Mouse (Mus musculus) granulocyte monocyte progenitor cell, adult 5-6 weeks (primary cell): ENCODE results near the gene Dll1. TPM values are rescaled to one million over a fixed set of nuclear protein-coding genes. Genes with fewer than 3 reads are reported as not detected.

ENCODE experiments used
- ATAC-seq: replicated peaks from 2 replicates; pipeline ENCODE4 v1.8.0; 2016; ENCODE audit warnings: mild to moderate bottlenecking, moderate TSS enrichment, inconsistent platforms; ENCODE audit not compliant: poor library complexity, severe bottlenecking
- total RNA-seq, 2 experiments: library from RNA; stranded (forward) in 1 of 2; stranded (reverse) in 1 of 2; fragments of 200-712, 200-1000 nt in 1 of 2; fragments of >200 nt in 1 of 2; fragmentation: Nextera tagmentation in 1 of 2; gene quantifications; 2 replicates each; pipeline ENCODE4 v1.2.3; 2014 to 2017

Dll1 gene
- not detected in 2 replicates for total RNA-seq (2014; fragmentation: Nextera tagmentation)
- total RNA-seq (2017), result 0.26 TPM in 1 of 2 replicates, not detected in the other

DNA sequence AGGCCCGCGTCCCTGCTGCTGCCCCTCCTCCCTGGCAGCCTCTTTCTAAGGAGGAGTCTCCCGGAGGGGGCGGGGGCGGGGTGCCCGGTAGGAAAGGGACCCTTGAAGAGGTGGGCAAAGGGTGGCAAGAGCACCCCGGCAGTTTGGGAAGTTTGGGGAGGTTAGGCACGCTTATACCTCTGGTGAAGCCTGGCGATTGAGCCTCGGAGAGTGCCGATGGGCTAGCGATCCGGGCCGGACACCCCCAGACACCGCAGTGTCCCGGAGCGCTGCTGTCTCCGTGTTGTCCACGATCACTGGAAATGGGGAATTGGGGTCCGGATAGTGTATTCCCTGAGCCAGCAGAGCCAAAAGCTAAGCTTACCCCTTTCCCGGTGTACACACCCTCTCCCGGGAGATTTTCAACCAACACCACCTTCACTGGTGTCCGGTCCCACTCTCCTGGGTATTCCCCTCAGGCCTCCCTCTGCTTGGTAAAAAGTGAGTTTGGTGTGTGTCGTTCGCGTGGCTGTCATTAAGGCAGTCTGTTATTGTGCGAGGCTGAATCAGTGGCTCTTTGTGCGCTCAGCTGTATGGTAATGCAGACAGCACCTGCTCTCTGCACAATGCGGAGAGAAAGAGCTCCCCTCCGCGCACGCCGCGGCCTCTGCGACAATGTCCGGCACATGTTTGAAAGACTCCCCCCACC is at the start of gene Dll1:
TSS of gene Dll1 (minus strand) at position 379 of the 688 bp plus-strand sequence.
- ATAC-seq, result peak; percentile 9; the same call in 1 of the 2 replicates

DNA sequence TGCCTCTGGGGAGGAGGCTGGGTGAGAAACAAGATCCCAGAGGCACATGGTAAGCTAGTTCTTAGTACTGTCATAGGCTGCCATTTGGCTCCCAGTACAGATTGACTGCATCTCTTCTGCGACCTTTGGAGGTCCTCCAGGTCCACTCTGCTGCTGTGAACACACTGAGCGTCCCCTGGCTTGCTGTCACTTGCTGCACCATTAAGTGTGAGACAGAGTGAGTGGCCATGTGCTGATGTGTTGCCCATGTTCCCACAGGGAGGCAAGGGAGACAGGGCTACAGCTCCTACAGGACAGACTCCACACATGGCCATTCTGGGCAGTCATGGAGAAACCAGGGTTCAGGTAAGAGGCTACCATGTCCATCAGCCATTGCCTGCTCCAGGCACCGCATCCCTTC is 49.3 kb upstream of the Dll1 start:
- ATAC-seq, result no peak

DNA sequence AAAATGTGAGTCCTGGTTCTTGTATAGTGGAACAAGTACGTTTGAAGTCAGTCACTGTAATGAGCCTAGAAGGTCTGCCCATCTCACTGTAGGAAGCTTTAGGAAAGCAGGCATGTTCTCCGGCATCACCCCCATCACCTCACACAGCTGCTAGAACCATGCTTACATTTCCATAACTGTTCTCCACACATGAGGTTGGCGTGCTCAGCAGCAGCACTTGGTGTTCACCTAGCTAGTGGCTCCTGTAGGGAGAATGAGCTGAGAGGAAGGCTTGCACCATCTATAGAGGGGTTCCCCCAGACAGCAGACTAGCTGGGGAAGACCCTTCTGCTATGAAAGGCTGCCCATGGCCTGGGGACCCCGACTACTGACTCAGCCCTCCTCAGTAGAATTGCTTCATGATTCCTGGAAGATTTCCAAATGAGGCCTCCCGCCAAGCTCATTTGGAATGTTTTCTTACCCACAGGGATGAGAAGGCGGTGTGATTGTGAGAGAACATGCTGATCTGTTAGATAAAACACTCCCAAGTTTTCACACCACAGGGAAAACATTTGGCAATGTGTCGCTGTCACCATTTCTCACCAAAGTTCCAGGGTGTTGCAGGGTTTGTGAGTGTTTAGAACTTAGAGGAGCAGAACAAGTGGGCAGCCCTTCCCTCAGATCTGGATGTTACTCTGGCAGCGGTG is 46.6 kb upstream of the Dll1 start:
- ATAC-seq, result no peak

DNA sequence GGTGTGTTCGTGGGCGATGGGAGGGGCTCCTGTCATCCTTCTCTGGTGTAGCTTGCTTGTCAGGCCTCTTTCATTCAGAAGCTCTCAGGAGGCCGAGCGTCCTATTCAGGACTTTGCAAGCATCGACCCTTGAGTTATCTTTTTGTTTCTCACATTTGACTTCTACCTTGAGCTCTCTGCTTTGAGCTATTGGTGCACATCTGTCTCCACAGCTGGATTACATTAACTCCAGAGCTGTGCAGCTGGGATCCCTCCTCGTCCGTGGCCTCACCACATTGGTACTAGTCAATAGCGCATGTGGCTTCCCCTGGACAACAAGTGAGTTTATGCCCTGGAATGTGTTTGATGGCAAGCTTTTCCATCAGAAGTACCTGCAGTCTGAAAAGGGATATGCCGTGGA is 46.0 kb upstream of the Dll1 start:
- no peak for ATAC-seq

DNA sequence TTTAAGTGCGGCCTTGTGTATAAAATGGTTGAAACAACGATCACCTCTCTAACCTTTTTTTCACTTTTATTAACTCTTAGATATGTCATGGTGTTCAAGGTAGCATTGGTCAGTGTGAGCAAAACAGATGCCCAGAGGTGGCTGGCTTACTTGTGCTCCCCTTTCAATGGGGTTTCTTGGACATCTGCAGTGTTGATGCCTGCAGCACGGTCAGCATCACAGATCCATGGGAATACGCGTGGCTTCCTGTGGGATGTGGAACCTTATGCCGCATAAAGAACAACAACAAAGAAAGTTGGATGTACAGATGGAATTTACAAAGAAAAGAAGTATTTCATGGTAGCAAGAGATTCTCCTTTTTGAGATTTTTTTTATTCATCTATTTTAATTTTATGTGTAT is 44.8 kb upstream of the Dll1 start:
- ATAC-seq, result no peak

DNA sequence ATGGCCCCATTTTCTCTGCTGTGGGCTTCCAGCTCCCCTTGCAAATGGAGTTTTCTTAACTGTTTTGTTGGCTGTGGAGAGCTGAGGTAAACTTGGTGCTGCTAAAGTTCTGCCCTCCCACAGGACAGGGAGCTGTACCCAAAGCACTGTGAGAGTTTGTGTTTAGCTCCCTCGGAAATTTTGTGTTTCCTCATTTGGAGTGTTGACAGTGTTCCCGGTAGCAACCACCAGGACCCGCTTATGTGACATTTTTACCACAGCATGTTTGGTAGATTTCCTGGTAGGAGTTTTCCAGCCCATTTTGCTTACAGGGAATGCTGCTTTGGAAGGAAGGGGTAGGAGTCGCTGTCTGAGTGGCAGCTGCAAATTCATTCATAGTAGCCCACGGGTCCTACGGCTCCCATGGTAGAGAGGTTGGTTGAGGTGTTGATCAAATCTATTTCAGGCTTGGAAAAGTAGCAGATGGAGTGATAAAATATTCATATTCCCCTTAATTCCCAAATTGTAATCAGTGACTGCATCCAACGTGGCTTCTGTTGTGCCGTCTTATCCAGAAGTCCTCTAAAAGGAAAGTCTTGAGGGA is 43.4 kb upstream of the Dll1 start:
- no peak for ATAC-seq

DNA sequence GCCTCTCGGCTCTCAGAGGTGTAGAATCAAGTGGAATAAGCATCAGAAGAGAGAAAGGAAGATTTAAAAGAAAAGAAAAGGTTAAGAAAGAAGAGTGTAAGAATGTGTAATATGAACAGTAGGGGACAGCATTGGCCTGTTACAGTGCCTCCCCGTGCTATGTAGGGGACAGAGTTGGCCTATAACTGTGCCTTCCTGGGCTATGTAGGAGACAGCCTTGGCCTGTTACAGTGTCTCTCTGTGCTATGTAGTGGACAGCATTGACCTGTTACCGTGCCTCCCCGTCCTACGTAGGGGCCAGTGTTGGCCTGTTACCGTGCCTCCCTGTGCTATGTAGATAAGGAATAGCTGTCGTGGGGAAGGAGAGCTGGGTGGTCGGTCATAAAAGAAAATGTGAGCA is 42.9 kb upstream of the Dll1 start:
- ATAC-seq, result peak; percentile 56

DNA sequence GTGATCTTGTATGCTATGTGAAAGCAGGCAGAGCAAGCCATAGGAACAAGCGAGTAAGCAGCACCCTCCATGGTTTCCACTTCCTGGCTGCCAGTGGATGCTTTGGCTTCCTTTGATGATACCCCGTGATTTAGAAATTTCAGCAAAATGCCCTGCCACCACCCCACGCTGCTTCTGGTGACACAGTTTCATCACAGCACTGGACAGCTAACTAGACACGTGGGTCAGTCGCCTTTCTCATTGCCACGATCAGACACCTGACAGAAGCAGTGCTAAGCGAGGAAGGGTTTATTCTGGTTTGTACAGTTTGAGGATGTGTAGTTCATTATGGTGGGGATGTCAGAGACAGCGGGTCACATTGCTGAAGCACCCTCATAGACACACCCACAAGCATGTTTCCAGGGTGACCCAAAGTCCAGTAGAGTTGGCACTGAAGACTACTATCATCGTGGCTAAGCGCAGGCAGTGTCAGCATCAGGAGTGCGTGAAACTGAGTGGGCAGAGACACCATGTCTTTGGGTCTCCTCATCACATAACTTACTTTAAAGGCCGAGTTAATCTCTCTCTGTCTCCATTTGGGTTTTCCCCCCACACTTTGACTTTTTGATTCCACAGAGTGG is 40.0 kb upstream of the Dll1 start:
- no peak for ATAC-seq

DNA sequence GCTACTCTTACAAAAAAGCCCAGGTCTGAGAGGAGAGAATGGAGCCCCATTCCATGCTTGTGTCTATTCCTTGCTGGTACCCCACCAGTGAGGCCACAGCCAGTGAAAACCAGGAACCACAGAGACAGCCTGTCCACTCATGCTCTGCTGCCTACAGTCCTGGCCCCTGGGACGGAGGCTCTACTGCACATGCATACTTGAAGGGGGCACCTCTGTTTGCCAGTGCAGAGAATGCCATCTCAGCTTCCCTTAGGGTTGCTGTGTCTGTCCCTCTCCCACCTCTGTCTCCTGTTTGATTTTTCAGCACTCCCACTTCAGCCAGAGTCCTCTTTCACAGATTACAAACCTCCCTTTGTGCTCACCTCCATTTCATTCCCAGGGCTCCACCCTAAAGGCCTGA is 34.2 kb upstream of the Dll1 start:
- no peak for ATAC-seq

DNA sequence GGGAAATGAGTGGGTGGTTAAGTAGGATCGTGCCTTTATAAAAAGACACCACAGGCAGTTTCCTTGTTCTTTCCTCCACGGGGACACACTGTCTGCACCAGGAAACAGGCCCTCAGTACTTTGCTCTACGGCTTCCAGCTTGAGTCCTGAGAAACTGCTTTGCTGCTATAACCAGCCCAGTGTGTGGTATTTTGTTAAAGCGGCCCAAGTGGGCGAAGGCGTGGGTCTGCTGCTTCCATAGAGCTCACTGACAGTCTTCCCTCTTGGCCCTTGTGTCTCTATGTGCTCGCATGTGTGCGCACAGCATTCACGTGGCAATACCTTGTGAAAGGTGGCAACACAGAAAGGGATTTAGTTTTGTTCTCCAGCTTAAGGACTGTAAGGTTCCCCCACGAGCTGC is 32.6 kb upstream of the Dll1 start:
- ATAC-seq, result no peak

DNA sequence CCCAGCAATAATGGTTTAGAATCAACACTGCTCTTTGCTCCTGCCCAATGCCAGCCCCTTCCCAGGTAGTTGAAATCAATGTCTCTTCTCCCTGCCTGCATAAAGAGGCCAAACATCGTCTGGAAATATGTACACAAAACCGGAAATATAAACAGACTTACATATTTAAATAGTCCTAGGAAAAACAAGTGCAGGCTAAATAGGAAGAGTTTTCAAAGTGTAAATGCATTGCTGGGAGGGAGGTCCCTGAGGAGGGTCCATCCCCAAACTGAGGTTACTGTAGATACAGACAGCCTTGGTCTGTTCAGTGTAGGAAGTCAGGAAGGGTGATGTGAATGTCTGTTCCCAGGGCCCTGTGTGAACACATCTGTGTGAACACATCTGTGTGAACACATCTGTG is 29.9 kb upstream of the Dll1 start:
- ATAC-seq, result no peak

DNA sequence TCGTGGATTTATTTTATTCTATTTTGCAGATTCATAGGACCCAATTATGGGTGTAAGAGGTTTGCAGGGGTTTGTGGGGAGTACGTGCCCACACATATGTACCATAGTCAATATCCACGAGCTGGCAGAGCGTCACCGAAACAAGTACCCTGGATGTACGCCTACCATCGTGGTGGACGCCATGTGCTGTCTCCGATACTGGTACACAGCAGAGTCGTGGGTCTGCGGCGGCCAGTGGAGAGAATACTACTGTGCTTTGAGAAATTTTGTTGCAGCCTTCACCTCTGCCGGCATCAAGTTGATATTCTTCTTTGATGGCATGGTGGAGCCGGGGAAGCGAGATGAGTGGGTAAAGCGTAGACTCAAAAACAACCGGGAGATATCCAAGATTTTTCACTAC is 25.0 kb upstream of the Dll1 start:
- ATAC-seq, result no peak

DNA sequence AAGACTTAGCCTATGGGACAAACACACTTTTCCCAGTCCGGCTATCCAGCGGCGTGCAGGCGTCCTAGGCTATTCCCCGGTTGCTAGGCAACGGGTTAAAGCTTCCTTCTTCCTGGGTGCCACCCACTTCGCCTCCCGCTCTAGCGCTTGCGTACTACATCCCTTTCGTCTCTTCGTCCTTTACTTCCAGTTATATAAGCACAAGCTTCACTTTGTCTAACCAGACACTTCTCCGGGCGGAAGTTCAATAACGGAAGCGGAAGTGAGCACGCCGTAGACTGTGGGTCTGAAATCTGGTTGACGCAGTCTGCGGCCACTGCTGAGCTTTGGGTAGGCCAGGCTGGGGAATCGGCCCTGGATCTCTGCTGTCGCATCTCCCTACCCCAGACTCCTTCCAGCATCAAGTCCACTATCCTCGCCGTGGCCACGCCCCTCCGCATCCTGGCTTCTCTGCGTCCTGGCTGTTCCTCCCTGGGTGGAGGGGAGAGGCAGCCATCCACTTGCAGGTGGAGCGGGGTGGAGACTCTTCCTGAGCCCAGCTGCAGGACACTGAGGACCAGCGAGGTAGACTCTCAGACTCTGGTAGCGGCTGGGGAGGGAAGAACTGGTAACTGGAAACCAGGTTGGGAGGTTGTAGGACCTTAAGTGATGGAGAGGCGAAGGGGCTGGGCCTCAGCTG is 19.5 kb upstream of the Dll1 start, which contains the start of gene Fam120b:
TSS of gene Fam120b (plus strand) at position 206 of the 679 bp plus-strand sequence.
- peak; percentile 98 for ATAC-seq

DNA sequence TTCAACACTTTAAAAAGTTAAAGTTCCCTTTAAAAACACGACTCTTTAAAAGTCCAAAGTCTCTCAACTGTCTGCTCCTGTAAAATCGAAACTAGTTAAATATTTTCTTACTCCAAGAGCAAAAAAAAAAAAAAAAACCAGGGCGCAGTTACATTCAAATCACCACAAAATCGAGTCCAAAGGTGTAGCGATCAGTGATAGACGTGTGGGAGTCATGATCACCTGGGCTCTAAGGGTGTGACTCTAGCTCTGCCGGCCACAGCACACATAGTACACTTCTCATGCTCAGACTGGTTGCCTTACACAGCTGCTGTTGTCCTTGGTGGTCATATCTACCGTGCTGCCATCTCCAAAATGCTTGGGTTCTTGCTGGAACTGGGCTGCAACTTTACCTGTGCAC is 12.7 kb upstream of the Dll1 start:
- no peak for ATAC-seq

DNA sequence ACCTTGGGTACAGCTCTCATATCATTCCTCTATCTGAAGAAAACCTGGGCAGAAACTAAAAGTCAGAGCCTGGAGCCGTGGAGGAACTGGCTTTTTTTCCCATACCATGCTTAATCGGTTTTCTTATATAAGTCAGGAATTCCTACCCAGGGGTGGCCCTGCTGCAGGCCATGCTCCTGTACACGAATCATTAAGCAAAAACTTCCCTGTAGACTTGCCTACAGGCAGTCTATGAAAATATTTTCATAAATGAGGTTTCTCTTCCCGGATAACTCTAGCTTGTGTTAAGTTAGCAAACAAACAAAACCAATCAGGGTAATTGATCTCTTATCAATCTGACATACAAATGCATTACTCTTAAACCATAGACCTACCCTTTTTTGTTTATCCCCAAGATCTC is 12.2 kb upstream of the Dll1 start:
- ATAC-seq, result no peak

DNA sequence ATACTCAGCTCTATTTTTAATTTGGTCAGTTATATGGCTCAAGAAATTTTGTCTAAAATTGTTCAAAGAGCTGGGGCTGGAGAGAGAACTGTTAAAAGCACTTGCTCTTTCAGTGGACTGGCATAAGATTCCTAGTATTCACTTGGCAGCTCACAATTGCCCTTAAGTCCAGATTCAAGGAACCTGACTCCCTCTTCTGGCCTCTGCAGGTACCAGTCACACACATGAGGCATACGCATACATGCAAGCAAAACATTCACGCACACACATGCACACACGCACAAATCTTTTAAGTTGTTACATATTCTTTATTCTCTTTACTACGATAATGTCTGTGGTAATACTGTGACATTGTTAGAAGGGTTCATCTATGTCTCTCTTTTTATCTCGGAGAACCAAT is 6.7 kb upstream of the Dll1 start:
- no peak for ATAC-seq

DNA sequence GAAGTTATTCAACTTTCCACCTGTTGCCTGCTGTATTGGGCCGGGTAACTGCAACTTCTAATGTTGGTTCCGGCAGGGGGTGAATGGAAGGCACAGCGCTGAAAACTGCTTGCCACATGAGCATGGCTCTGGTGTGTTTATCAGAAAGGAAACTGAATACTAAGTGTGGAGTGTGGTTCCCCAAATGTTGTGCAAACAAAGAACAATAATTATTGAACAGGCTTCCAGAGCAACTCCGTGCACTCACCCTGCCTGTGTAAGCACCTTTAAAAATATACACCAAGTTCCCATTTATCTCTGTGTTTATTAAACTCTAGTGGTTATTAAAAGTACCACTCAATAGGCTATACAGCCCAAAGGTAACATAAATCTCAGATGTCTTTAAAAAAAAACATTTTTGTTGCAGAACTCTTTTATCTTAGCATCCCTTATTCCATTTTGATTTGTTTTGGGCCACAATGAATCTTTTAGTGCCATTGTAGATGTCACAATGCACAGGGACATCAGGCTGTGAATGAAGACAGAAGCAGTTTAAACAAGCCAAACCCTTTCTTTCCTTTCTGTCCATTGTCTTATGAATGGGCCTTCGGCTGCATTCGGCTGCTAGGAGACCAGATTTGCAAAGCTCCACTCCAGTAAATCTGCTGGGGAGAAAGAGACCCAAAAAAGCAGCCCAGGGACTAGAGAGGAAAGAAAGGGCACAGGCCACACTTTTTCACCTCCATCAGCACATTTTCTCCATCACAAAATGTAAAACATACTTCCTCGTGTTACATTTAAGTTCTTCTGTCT is 5.4 kb upstream of the Dll1 start:
- no peak for ATAC-seq

DNA sequence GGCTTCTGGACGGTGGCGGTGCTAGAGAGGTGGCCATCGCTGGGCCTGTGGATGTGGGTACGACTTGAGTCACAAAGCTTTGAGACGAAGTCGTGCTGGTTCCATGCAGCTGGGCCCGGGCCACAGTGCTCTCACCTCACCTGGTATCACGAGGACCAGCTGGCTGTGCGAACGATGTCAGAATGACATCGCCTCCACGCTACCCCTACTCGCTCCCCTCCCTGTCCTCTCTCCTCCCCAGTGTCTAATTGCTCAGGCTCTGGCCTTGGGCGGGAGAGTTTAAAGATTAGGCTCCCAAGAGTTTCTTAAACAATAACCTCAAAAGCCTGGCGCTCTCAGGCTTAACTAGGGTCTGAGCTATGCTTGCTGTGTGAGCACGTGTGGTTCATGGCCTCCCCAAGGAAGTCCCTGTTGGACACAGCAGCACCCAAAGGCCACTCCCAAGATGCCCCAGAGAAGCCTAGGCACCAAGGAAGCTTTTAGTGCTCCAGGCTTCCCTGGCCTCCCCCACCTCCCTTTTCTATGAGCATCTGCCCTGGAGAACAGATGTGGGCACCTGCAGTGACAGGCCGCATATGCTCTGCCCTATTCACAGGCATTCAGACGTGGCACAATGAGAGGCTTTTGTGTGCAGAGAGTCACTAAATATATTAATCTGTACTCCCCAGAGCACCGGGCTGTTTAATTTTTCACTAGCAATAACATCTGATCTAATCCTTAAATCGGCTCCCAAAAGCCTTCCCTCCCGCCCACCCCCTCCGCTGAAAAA is 4.6 kb upstream of the Dll1 start:
- ATAC-seq, result no peak

DNA sequence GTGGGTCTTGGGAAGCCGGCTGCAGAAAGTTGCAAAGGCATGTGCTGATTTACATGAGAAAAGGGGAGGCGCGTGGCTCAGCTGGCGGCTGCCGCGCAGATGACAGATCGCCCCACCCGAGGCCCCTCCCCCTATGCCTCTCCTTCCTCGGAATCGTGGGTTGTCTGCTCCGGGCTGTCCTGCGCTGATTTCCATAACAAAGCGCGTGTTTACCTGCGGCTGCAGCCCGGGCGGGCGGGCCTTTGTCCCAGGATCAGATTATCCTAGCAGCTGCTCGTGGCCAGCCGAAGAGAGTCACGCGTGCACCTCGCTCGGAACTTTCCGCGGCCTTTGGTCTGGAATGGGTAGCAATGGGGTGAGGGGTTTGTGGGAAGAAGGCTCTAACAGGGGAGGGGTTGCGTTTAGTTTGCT is 4.0 kb upstream of the Dll1 start:
- ATAC-seq, result peak; percentile 55
